Mouse (Mus musculus): ENCODE results near the gene Cluap1.

Gene Cluap1

DNA sequence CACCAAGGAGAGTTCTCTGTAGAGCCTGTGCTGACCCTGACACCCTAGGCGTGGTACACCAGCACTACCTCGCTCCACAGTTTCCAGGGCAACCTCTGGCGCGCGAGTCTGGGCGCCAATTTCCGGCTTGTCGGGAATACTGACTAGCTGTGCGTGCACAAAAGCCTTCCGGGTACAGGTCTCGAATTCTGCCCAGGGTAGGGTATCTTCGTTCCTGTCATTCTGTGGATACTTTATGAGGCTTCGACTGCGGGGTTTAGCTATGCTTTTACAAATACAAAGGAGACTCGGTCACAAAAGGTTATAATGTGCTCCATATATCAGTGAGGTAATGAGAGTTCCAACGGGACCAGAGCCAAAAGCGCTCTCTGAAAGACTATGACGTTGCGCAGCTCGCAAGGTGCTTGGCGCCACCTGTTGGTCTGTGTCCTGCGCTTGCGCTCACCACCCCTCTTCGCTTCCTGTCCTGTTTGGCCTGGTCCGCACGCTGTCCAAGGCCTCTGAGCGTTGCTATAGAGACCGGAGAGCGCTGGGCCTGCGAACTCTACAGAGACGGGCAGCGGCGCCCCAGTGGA is at the start of gene Cluap1, which contains the start of gene 1700037C18Rik:
Cluap1 (plus strand) TSS at position 265 of the 575 bp plus-strand sequence.
1700037C18Rik (minus strand) TSS at position 153 of the 575 bp plus-strand sequence.
- DNase-seq (ENCODE audit: low read depth, low spot score): peak; percentile 85

DNA sequence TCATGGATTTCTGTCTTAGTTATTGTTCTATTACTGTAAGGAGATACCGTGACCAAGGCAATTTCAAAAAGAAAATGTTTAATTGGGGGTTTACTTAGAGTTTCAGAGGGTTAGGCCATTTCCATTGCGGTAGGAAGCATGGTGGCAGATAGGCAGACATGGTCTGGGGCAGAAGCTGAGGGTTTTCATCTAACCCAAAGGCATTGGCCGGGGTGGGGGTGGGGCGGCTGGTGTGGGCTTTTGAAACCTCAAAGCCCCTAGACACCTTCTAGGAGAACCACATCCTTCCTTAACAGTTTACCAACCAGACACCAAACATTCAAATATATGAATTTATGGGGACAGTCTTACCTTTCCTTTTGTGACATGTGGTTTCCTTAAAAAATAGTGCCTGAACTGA is 49.3 kb upstream of the Cluap1 start:
- DNase-seq (ENCODE audit: low read depth, low spot score): no peak

DNA sequence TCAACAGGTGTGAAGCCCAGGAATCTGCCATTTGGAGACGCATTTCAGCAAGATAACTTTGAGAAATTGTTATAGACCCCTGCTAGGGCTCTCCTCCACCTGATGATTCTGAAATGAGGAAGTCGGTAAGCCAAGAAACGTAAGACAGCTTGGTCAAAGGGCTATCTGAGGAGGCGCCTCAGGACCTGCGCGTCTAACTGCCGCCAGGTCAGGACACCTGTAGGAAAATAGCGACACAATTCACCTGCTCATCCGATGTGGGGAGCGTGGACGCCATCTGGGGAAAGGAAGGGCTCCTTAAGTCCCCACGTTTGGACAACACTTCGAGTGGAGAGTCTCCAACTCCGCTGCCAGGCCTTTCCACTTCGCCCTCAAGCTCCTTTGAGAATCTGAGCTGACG is 36.8 kb upstream of the Cluap1 start:
- no peak for DNase-seq (ENCODE audit: low read depth, low spot score)

DNA sequence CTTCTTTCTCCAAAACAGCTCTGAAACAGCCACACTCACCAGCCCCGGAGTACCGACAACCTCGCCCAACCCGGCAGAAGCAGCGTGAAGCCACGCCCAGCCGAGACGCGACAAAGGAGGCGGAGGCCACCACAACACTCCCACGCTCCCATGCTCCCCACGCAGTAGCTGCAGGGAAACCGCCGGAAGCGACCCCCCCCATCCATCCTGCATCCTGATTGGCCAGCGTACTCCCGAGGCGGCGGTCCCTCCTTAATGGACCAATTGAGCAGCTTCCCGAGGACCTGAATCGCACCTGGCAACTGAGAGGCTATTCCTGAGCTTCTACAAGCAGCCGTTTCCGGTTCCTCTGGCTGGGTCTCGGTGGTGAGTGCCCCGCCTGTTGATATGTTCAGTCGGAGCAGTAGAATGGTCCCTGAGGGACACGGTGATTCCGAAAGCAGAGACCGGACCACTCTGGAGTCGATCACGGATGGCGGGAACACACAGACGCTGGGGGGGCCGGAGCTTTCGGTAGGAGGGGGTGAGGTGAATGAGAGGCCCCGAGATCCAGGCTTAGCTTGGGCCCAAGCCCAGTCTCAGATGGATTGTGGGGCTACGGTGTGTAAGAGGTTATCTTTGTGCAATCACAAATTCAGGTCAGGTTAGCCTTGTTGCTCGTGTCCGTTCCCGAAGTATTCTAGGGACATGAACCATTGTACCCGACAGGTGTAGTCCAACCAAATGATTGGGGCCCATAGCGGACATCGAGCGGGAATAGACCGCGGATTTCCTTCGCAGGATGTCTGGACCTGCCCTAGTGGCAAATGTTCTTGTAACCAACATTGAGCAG is 36.2 kb upstream of the Cluap1 start, which contains the start of gene Naa60:
Naa60 (plus strand) TSS at position 160 of the 832 bp plus-strand sequence.
- peak; percentile 85 for DNase-seq (ENCODE audit: low read depth, low spot score)

DNA sequence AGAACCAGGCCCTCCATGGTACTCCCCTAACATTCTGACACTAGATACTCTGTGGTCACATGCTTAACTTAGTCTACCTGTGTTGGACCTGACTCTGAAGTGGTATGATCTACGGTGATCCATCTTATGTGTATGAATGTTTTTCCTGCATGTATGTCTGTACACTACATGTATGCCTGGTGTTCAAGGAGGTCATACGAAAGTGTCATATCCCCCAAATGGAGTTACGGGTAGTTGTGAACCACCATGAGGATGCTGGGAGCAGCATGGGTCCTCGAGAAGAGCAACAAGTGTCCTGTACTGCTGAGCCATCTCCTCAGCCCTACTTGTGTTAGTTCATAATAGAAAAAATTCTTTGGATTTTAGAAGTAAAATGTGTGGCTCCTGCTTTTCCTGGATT is 32.3 kb upstream of the Cluap1 start:
- no peak for DNase-seq (ENCODE audit: low read depth, low spot score)

DNA sequence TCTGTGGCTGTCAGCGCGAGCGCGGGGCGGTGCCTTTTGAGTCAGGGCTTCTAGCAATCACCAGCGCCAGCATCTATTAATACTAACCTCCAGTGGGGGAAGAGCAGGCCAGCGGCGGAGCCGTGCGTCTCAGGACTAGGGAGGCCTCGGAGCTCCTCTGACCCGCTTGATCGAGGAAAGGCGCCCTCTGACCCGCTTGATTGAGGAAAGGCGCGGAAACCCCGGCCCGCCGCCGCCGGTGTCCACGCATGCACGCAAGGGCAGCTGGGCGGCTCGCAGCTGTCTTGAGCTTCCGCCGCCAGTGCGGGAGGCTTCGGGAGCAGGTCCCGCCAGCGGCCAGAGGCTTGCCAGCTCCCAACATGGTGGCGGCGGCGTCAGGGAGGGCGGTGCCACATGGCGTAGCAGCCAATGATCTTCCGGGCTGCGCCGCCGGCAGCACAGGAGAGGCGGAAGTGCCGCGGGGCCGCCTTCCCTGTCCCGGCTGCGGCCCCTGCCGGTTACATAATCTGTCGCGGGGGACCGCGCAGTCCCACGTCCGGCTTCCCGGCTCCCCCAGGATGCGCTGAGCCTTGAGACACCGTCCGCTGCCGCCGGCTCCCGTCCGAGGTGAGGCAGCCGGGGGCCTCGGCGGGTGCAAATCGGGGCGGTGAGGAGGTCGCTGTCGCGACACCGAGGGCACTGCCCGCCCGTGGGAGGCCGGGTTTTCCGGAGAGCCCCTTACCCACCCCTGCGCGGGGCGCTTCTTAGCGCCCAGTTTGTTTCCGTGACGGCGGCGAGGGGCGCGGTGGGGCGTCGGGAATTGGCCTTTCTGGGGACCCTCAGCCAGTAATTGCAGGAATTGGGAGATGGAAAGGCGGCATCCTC is 24.2 kb upstream of the Cluap1 start, which contains the start of the genes Zfp597 and Gm20695:
Zfp597 (minus strand) TSS at position 361 of the 864 bp plus-strand sequence.
Gm20695 (plus strand) TSS at position 448 of the 864 bp plus-strand sequence.
- peak; percentile 86 for DNase-seq (ENCODE audit: low read depth, low spot score)

DNA sequence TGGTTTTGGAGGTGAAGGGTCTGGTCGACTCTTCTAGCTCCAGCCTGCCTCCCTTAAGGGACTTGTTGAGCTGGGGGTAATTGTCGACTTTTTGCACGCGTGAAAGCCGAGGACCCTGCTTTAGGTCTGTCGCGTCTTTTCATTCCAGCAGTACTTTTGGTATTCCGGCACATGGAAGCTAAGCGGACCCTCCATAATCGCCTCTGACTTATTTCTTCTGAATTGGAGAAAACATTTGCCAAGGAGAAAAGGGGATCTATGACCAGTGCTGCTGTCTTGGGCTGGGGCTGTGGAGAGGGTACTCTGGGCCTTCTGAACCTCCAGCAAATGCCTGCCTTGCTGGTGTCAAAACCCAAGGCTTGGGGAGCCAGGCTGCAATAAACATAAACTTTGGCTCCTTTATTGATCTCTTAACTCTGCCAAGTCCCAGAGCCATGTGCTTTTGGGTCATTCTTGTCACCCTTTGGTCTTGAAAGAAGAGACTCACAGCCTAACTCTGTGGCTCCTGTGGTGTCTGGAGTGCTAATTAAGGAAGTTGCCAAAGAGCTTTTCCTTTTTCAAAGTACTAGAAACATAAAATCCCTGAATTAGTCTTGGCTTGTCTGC is 23.4 kb upstream of the Cluap1 start:
- no peak for DNase-seq (ENCODE audit: low read depth, low spot score)

DNA sequence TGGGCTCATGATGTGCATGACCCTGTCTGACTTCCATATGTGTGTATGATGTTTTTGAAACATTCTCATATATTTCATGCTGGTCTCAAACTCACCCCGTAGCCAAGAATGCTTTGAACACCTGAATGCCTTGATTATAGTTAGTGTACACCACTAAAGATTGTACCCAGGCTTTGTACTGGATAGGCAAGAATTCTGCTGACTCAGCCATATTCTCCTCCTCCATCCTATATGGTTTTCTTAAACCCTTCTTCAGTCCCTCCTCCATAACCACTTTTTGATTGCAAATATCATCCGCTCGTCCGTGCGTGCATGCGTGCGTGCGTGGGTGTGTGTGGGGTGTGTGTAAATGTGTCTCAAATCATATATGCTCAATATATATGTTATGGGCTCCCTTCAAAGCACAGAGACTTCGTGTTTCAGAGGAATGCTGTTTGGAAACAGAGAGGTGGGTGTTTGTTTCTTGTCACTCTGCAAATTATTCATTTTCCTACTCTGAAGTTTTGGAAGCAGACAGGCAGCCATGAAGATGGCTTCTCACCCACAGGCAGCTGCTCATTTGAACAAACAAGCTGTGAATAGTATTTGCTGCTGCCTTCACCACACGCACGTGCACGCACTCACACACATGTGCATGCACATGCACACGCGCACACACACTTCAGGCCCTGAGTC is 16.8 kb upstream of the Cluap1 start:
- DNase-seq (ENCODE audit: low read depth, low spot score): no peak

DNA sequence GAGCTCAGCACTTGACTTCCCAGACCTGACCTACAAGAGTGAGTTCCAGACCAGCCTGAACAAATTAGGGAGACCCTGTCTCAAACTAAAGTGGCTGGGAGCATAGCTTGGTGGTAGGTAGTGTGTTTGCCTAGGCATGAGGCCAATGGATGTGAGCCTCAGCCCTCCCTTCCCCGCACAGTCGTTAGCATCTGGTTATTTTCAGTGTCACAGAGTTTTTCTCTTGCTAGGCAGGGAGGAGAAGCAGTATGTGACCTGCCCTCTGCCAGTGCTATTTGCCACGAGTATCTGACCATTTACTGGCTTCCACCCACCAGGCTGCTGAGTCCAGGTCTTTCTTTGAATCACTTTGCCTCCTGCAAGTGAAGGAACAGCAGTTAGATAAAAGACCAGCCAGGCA is 14.9 kb upstream of the Cluap1 start:
- DNase-seq (ENCODE audit: low read depth, low spot score): no peak

DNA sequence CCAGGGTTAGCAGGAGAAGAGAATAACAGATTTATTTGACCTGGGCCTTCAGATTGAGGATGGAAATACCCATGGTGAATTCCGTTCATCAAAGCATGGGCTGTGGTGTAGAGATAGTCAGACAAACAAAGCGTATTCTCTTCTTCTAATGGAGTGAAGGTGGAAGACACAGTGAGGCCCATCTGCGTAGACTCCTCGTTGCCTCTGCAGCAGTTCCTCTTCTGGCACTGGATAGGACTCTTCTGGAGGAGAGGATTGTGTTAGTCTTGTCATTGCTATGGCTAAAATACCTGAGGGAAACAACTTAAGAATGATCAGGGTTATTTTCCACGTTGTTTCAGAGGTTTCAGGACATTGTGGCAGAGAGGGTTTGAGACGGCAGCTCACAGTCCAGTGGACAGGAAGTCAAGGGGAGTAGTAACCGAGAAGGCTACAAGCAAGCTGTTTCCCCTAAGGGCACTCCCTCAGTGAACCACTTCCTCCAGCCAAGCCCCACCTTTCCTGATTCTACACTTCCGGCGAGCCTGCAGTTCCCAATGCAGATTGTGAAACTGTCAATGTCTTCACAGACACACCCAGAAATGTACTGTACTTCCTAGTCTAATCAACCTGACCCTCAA is 13.3 kb upstream of the Cluap1 start:
- DNase-seq (ENCODE audit: low read depth, low spot score): no peak

DNA sequence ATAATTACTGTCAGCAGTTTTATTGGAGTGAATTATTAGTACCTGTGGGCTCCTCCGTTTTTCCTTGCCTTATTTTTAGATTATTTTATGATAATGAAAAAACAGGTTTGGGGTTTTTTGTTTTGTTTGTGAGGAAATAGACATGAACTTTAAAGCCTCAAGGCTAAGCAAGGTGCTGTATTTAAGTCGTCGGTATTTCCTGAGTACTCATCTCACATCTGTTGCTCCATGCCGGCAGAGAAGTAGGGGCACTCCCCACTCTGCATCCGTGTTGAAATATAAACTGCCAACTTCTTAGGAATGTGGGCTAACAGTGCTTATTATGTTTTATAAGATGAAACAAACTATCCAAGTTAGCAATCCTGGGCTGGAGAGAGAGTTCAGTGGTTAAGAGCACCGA is 12.6 kb upstream of the Cluap1 start:
- DNase-seq (ENCODE audit: low read depth, low spot score): no peak

DNA sequence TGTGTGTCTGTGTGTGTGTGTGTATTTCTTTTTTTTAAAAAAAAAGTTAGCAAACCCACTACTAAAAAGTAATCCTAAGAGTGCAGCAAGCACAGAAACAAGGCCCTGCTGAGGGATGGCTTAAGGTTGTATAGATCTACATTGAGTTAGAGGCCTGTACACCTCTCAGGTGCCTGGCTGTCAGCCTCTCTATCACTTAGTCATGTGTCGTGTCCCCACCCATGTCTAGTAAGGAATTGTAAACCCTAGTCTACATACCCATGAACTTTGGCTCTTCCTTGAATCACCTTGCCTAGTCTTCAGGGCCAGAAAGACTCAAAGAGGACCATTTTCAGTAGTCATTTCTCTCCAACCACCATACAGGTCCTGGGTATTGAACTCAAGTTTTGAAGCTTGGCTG is 12.0 kb upstream of the Cluap1 start:
- no peak for DNase-seq (ENCODE audit: low read depth, low spot score)

DNA sequence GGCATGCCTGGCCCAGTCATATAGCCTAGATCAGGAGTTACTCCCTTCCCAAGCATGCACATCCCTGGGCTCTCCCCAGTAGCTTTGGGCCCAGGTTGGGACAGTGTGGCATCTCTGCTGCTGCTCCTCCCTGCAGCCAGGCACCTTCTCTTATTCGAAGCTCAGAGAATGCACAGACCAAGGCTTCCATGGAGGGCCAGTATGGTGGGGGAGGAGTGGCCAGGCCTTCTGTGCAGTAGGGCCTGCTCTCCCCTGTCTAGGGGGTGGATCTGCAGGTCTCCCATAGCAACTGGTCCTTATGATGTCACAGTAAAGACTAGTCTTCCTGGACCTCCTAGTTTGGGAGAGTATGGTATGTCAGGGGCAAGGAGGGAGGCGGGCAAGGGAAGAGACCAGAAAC is 1.1 kb upstream of the Cluap1 start:
- DNase-seq (ENCODE audit: low read depth, low spot score): no peak

DNA sequence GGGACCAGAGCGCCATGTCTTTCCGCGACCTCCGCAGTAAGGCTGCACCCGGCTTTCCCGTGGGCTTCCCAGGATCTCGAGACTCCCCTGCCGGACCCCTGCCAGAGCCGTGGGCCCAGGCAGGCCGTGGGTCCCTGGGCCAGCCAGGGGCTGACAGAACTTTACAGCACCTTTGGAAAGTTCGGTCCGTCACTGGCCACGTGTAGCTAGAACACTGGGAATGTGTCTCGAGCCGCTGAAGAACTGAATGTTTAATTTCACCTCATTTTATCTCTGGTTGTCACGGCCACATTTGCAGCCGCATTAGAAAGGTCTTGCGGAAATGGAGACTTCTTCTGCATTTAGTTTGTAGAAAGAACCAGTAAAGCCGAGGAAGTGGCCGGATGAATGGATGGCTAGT is 517 bp downstream of the Cluap1 start:
- DNase-seq (ENCODE audit: low read depth, low spot score): no peak

DNA sequence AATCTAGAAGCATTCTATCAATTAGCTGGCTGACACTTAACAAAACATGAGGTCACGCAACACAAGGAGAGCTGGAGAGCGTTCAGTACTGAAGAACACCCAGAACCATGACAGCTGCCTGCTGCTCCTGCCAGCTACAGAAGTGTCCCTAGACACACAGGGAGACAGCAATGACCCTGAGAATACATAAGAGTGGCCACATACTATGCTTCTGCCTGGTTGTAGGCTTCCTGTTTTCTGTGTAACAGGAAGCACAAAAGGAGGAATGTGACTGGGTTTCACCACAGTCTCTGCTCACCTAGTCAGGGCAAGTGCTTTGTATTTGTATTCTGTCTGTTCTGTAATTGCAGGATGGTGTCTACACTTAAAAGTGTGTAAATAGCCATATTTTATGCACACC is 12.2 kb downstream of the Cluap1 start:
- no peak for DNase-seq (ENCODE audit: low read depth, low spot score)

DNA sequence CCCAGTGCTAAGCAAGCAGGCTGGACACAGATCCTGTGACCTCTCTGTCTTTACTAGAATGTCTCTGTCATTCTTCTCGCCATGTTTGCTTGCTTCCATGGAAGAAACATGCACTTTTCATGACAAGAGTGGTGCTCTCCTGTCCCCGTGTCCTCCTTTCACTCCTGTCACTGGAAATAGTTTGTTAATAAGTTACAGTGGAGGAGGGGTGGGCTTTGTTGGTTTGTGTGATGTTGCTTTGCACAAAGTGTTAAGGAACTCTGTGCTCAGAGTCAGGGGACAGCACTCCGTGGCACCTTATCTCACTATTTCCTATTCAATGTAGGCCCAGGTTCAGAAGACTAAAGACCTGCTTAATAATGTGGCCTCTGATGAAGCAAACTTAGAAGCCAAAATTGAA is 14.9 kb downstream of the Cluap1 start:
- no peak for DNase-seq (ENCODE audit: low read depth, low spot score)

DNA sequence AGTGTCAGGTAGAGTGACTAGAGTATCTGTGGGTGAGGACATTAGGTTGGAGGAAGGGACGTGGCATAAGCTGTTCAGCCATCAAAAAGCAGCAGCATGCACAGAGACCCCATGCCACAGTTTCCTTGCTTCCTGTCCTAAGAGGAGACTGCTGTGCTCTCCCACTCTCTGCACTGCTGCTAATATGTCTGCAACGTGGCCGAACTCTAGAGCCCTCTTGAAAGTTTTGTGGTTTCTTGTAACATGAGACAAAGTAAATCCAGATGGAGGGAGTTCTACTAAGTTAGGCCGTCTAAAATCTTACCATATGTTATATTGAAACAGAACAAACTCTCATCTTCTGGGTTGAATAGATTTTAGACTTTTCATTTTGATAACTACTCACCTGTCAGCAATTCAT is 15.4 kb downstream of the Cluap1 start:
- DNase-seq (ENCODE audit: low read depth, low spot score): no peak

DNA sequence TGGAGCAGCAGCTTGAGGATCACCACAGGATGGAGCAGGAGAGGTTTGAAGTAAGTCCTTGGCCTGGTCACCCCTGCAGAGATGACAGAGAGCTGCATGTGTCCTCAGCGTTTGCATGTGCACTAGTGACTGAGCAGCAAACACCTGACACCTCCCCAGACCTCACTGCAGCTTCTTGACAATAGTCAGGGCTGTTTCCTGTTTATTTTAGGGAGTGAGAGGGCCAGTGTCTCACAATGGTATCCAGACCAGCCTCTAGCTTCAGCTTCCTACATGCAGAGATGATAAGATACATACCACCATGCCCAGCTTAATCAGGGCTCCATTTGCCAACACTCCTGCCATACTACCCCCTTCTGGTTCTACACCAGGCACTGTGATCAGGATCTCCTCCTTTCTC is 20.0 kb downstream of the Cluap1 start:
- no peak for DNase-seq (ENCODE audit: low read depth, low spot score)

DNA sequence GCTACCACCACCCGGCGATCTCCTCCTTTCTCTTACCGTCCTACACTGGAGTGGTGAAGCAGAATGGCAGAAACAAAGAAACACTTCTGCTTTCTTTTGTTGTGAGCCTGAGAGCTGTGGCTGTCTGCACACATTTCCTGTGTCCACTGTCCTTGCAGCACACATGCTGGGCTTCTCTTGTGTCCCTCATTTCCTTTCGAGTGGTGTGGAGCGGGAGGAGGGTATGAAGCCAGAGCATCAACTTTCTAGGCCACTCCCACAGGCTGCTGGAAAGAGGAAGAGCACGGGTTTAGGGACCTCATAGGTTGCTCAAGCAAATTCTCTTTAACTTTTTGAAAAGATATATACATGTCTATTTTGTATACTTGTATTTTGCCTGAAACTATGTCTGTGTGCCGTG is 20.6 kb downstream of the Cluap1 start:
- no peak for DNase-seq (ENCODE audit: low read depth, low spot score)

DNA sequence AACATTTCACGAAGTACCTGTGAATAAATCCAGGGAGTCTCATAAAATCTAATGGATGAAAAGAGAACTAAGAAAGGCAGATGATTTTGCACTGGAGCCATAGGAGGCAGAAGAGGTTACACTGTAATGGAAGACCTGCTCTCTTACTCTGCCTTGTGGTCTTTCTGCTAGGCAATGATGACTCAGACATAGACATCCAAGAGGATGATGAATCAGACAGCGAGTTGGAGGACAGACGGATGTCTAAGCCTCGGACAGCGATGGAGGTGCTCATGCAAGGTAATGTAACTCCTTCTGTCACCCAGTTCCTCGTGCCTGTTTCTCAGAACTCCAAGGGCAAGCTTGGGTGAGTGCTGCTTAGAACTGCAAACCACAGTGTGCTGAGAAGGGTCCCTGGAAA is 24.9 kb downstream of the Cluap1 start:
- DNase-seq (ENCODE audit: low read depth, low spot score): no peak

DNA sequence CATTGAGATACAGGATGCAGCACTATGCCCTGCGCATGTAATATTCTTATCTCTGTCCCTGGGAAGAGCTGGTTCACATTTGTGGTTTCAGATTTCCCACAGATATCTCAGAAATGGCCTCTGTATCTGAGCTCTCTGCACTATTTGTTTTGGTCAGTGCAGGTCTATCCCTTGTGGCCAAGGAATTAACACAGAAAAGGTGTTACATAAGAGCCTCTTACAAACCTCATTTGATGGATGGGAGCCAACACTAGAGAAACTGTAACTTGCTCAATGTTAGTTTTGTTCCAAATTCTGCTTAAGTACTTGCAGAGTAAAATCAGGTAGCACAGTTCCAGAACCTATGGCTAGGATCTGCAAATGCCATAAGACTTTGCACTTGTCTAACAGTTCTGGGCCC is 25.5 kb downstream of the Cluap1 start:
- DNase-seq (ENCODE audit: low read depth, low spot score): no peak

Data from embryo, embryonic 11.5 days (tissue).